Mouse (Mus musculus) urinary bladder, postnatal 36 days (tissue): ENCODE data around the gene Psmd10.

Experiments
- DNase-seq, 2 experiments: peaks; one replicate each; pipeline ENCODE4 v3.0.0; 2022; ENCODE audit warnings: low spot score in 2 of 2, mixed read lengths in 1 of 2

The Psmd10 gene

DNA sequence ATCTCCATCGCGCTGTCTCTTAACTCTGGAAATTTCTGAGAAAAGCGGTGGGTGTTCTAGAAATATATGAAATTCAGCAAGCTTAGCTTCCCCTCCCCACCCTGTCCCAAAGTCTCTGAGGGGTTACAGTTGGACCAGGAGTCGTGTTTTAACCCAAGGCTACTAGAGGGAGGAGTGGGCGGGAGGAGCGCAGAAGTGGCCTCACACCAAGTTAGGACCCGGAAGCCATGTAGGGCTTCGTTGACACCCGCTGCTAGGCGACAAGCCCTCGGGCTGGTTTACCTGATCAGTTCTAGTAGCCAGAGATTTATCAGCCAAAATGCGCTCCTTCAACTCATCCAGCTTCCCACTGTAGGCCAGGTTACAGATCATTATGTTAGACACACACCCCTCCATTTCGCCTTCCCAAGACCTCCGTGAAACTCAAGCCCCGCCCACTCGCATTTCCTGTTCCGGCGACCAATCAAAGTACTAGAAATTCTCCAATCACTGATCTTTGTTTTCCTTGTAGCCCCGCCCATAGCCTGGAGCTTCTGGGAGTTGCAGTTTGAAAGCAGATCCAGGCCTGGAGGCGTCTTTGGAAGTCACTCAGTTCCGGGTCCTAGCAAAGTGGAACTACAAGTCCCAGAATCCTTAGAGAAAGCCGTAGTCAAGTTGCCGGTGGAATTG is at the start of gene Psmd10, which contains the start of gene Atg4a:
Gene Psmd10 (minus strand): TSS at position 457 of the 669 bp plus-strand sequence.
Gene Atg4a (plus strand): TSS at position 636 of the 669 bp plus-strand sequence.
- DNase-seq: peak; percentile 77 to 88

DNA sequence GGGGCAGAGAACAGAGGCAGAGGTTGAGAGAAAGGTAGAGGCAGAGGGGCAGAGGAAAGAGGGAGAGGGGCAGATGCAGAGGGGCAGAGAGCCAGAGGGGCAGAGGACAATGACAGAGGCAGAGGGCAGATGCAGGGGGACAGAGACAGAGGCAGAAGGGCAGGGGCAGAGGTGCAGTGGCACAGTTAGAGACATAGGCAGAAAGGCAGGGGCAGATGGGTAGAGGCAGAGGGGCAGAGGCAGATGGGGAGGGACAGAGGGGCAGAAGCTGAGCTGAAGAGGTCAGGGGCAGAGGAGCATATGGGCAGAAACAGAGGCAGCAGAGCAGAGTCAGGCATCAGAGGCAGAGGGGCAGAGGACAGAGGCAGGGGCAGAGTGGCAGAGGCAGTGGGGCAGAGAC is 42.4 kb upstream of the Psmd10 start:
- no peak for DNase-seq

DNA sequence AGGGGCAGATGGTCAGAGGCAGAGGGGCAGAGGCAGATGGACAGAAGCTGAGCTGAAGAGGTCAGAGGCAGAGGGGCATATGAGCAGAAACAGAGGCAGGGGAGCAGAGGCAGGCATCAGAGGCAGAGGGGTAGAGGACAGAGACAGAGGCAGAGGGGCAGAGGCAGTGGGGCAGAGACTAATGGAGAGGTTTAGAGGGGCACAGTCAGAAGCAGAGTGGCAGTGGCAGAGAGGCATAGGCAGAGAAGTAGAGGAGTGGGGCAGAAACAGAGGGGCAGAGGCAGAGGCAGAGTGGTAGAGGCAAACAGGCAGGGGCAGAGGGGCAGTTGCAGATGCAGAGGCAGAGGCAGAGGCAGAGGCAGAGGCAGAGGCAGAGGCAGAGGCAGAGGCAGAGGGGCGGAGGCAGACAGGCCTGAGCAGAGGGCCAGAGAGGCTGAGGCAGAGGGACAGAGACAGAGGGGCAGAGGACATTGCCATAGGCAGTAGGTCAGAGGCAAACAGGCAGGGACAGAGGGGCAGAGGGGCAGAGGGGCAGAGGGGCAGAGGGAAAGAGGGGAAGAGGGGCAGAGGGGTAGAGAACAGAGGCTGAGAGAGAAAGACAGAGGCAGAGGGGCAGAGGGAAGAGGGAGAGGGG is 41.5 kb upstream of the Psmd10 start:
- DNase-seq: no peak

DNA sequence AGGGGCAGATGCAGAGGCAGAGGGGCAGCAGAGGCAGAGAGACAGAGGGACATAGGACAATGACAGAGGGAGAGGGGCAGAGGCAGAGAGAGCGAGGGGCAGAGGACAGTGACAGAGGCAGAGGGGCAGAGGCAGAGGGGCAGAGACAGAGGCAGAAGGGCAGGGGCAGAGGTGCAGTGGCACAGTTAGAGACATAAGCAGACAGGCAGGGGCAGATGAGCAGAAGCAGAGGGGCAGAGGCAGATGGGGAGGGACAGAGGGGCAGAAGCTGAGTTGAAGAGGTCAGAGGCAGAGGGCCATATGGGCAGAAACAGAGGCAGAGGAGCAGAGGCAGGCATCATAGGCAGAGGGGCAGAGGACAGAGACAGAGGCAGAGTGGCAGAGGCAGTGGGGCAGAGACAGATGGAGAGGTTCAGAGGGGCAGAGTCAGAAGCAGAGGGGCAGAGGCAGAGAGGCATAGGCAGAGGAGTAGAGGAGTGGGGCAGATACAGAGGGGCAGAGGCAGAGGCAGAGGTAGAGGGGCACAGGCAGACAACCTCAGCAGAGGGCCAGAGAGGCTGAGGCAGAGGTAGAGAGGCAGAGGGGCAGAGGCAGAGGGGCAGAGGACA is 40.5 kb upstream of the Psmd10 start:
- no peak for DNase-seq

DNA sequence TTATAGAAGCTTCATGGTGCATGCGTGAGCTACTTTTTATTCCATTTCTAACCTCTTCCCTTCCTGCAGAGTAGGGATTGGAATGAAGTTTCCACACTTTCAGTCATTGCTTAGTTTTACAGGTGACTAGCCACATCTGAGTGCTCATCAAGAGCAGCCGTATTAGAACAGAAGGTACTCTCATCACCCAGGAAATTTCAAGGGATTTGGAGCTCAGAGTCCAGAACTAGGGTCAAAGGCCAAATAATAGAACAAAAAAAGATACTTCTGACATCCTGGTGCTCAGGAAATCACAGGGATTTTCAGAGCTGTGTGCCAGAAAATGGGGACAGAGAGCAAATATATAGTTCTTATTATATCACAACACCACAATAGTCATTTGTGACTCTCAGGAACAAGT is 28.7 kb upstream of the Psmd10 start:
- DNase-seq: no peak

DNA sequence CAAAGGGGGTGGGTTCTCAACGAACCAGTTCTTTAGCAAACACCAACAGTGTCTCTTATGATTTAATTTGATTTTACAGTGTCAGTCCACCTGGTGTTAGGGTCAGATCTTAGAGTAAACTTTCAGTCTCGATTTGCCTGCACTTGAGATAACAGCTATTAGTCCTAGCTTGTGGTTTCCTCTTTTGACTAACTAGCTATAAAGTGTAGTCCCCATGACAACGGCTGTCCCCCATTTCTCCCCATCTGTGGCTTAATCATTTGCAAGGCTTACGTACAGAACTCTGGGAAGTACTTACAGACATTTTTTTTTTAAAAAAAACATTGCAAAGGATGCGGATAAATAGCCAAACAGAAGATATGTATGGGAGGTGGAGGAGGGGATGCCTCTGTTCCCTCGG is 28.3 kb upstream of the Psmd10 start:
- DNase-seq: no peak

DNA sequence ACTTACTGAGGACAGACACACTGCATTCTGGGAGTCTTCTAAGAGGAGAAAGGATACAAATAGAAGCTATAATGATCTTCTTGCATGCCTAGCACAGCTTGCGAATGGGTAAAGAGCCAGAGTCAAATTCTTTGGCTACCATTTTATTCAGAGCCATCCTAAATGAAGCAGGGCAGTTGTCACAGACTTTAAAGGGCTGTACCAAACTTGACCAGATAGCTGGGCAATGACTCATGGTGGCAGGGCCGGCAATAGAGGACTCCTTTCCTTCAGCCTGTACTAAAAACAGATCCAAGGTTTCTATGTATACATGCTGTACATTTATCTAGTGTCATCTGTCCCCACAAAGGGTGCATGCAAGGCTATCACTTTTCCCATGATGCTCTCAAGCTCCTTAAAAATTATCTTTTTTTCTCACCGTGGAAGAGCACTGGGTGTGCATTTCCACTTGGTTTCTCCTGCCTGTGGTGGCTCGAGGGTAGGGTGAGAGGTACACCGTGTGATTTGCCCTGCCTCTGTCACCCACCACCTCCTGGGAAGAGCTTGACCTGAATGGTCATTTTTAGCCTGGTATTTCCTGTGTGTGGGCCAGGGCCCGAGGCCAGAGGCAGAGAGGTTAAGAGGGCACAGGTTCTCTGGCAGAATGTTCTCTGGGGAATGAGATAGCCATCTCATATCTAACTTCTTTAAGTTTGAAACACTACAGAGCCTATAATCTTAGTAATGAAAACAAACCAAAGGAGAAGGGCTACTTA is 26.9 kb upstream of the Psmd10 start:
- no peak for DNase-seq

DNA sequence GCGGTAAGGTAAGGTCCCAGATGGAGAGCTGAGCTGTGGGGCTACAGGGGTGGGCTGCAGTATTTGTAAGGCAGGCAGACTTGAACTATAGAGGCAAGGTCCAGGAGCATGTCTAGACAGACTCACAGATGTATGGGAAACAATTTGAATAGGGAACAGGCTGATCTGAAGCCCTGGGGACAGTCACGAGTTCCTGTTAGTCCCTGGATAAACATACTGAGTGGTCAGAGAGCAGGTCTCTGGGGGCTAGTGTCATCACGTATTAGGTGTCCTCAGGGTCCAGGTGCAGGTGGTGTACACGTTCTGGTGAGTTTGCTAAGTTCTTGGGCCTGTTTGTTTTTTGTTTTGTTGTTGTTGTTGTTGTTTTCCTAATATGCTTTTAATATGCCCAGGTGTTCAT is 23.6 kb upstream of the Psmd10 start:
- DNase-seq: no peak

DNA sequence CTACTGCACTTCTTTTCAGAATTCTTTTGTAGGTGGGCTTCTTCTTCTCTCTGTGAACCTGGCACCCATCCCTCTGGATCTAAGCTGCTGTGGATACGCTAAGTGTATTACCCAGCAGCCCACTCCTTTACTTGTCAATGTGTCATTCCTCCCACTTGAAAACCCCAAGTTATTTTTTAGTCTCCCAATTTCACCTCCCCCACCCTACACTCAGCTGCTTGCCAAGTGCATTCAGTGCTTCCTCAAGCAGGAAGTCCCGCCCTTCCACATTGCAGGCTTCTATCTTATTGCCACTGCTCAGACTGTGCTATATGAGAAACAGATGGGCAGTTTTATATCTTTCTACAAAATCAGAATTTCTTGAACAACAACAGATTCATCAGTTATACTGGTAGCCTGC is 23.0 kb upstream of the Psmd10 start:
- DNase-seq: no peak

DNA sequence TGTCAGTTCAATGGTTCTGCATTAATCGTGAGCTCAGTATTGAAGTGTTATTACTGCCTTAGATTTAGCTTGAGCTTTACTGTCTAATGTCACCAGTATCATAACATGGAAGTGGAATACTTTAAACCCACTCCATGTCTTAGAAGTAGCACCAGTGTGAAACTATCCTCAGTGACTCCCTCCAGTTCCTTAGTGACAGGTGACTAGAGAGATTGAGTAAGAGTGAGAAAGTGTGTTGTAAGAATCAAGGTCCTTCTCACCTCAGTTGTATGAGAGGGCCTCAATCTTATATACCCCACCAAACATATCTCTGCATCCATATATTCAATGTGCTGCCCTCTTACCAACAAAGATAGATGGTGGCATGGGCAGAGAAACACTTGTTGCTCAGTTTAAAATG is 22.4 kb upstream of the Psmd10 start:
- DNase-seq: no peak

DNA sequence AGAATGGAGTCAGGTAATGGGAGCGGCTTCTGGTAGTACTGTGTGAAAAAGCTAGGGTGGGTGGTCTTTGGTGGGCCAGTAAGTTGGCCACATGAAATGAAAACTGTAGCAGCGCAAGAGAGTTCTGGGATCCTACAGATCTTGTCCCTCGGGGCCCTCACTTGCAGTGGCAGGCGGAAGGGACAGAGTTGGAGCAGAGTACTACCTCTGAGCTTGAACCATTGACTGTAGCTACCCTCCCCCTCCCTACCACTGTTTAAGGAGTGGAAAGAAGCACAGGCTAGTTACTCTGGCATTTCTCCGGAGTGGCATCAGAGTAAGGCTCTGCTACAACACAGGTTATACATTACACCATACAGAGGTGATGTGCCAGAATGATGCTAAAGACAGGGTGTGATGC is 431 bp upstream of the Psmd10 start:
- no peak for DNase-seq

DNA sequence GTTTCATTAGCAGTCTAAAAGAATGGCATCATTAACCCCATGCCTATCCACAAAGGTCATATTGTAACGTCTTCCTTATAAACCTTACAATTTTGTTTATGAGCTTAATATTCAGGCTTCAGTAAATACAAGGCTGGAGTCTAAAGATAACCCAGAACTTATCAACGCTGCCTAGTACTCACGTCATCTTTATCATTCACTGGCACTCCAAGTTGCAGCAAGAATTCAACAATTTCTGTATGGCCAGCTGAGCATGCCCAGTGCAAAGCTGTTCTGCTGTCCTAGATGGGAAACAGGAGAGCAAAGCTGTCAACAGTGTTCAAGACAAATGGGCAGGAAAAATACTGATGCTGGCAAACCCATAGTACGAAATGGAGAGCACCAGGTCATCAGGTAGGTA is 2.9 kb downstream of the Psmd10 start:
- no peak for DNase-seq

DNA sequence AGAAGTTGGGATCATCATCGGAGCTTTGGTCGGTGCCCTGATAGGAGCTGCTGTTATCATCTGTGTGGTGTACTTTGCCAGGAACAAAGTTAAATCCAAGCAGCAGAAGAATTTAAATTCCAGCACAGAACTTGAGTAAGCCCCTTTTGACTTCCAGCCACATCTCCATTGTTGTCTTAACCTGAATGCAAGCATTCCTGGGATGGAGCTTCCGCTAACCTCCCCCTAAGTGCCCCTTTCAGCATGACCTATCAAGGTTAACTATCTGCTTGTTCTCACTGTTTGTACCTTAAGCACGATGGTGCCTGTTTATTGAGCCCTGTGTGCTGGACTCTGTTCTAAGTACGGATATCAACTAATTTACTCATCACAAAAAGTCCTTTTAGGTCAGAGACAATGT is 20.3 kb downstream of the Psmd10 start:
- DNase-seq: no peak

DNA sequence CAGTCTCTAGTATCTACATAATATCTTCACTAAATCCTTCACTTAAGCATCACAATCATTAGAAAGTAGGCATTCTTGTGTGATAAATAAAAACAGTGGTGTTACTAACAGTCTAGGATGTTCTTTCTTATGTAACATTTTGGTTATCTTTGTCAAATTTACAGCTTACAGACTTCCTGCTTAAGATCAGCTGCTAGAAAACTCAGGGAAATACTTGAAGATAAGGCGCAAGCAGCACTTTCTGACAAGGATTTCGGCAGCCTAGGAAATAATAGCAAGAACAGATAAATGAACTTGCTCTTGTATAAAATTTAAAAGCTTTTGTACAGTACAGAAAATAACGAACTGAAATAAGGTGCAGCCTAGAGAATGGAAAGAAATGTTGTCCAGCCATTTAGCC is 23.3 kb downstream of the Psmd10 start:
- DNase-seq: no peak

DNA sequence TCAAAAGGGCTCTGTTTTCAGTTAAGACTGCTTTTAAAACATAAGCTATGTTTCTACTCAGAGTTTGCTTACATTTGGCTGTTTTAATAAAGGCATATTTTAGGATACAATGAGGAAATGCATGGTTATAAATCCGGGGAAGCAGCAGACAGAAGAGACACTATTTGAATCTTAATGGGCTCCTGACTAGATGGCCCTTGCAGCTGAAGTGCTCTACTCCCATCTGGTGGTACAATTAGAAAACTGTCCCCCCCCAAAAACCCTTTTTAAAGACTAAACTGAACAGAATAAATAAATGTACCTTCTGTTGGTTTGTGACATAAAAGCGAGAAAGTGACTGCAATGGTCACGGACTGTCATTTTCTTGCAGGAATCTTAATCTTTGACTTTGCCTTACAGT is 24.5 kb downstream of the Psmd10 start:
- DNase-seq: no peak

DNA sequence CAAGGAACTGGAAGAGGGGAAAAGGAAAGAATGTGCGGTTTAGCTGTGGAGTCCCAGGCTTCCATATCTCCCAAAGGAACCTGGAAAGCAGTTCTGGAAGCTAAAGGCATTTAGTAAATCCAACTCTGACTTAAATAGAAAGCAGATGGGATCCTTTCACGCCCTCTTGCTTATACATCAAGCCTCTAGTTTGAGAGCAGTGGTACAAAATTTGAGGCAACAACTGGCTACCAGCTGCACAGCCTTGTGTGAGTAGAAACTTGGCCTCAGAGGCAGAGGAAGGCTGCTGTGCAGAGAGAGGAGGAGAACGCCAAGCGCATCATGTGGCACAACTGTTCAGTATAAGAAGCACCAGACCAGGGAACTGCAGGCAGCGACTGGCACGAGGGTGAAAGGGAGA is 35.2 kb downstream of the Psmd10 start:
- no peak for DNase-seq

DNA sequence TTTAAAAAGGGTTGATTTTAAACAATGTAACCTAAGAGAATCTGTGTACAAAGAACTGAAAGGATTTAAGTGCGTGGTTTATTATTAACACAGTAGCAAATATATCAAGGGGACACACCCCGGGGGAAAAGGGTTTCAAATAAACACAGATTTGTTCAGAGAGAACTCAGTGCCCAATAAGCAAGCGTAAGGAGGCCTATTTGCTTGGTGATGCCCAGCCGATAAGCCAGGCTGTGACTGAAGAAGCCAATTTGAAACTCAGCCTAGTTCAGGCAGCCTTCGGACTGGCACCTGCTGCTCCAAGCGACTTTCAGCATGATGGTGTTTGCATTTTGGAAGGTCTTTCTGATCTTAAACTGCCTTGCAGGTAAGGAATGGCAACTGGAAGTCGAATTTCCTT is 49.2 kb downstream of the Psmd10 start, which contains the start of gene Vsig1:
Gene Vsig1 (plus strand): TSS at position 249 of the 400 bp plus-strand sequence.
- no peak for DNase-seq

DNA sequence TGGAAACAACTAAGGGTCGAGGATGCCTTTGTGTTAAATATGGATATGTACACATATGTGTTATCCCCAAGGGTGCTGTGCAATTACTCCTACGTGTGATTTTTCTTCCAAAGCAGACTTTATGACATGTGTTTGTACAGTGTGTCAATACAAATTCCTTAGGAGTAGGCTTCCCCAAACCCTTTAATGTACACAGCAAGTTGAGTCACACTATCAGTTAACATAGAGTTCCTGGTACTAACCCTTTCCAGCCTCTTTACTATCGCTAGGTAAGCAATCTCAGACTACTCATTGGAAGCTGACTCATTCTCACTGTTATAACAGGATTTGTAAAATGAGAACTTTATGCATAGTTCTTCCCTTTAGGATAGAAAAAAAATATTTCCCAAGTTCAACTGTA is 53.0 kb downstream of the Psmd10 start:
- DNase-seq: no peak
